Mouse (Mus musculus) urinary bladder, postnatal 14 days (tissue): ENCODE data around the gene Ppp1r15b.

Experiments used
- DNase-seq: peaks from one replicate; pipeline ENCODE4 v3.0.0; 2021; ENCODE audit warnings: low spot score

Ppp1r15b gene

GRCm38 (mm10) chr1:133121246-133121645 lies 9.7 kb upstream of the Ppp1r15b start:
- DNase-seq, result no peak

GRCm38 (mm10) chr1:133124137-133124536 lies 6.8 kb upstream of the Ppp1r15b start:
- no peak for DNase-seq

GRCm38 (mm10) chr1:133125640-133126364 lies 5.1 kb upstream of the Ppp1r15b start:
- DNase-seq, result no peak

- DNase-seq, result no peak
Measured at GRCm38 (mm10) chr1:133126365-133126740, 4.6 kb upstream of the Ppp1r15b start.

- no peak for DNase-seq
Measured at GRCm38 (mm10) chr1:133127328-133127727, 3.6 kb upstream of the Ppp1r15b start.

GRCm38 (mm10) chr1:133129471-133130221 lies 1.3 kb upstream of the Ppp1r15b start:
- DNase-seq, result no peak

GRCm38 (mm10) chr1:133131561-133131905 lies 590 bp downstream of the Ppp1r15b start:
- no peak for DNase-seq

- DNase-seq, result no peak
Measured at GRCm38 (mm10) chr1:133131936-133132335, 993 bp downstream of the Ppp1r15b start.

- DNase-seq, result no peak
Measured at GRCm38 (mm10) chr1:133132388-133133326, 1.7 kb downstream of the Ppp1r15b start.

GRCm38 (mm10) chr1:133133425-133133824 lies 2.5 kb downstream of the Ppp1r15b start:
- no peak for DNase-seq

- DNase-seq, result no peak
Measured at GRCm38 (mm10) chr1:133134071-133134470, 3.1 kb downstream of the Ppp1r15b start.

GRCm38 (mm10) chr1:133134881-133135280 lies 3.9 kb downstream of the Ppp1r15b start:
- peak; percentile 35 for DNase-seq

- no peak for DNase-seq
Measured at GRCm38 (mm10) chr1:133135808-133136207, 4.9 kb downstream of the Ppp1r15b start.

- DNase-seq, result no peak
Measured at GRCm38 (mm10) chr1:133138401-133138800, 7.5 kb downstream of the Ppp1r15b start.

GRCm38 (mm10) chr1:133146014-133147009 lies 15.4 kb downstream of the Ppp1r15b start:
- peak; percentile 66 for DNase-seq

- no peak for DNase-seq
Measured at GRCm38 (mm10) chr1:133147324-133147723, 16.4 kb downstream of the Ppp1r15b start.

GRCm38 (mm10) chr1:133148122-133148521 lies 17.2 kb downstream of the Ppp1r15b start:
- no peak for DNase-seq

GRCm38 (mm10) chr1:133150556-133150955 lies 19.6 kb downstream of the Ppp1r15b start:
- no peak for DNase-seq

GRCm38 (mm10) chr1:133152213-133152612 lies 21.3 kb downstream of the Ppp1r15b start:
- DNase-seq, result no peak

- no peak for DNase-seq
Measured at GRCm38 (mm10) chr1:133155270-133155669, 24.3 kb downstream of the Ppp1r15b start.

GRCm38 (mm10) chr1:133159128-133159564 lies 28.2 kb downstream of the Ppp1r15b start:
- no peak for DNase-seq
